Mouse (Mus musculus): ENCODE measurements around the gene Gm11444.

GRCm38 (mm10) chr11:85886429-85886785 lies 36.3 kb upstream of the Gm11444 start:
- no peak for TF ChIP-seq CTCF (IDR thresholded peaks at IDR 0.05; ENCODE audit: low read depth)
- no peak for TF ChIP-seq EP300 (optimal IDR thresholded peaks at IDR 0.05)
